Mouse (Mus musculus) hindbrain, embryonic 16.5 days (tissue): ENCODE data around the gene Nme3. TPM values are rescaled to one million over a fixed set of nuclear protein-coding genes. Genes with fewer than 3 reads are reported as not detected.

Source experiments
- ATAC-seq: fragments of 200-750 bp; cut with Nextera tagmentation; 2 replicates; pipeline ENCODE4 v1.8.0; 2017; ENCODE audit warnings: moderate TSS enrichment, moderate library complexity
- H3K27ac ChIP-seq: fragments of 300-500 bp; sonication (generic); 2 replicates; pipeline ENCODE4 v1.5.1; 2014; ENCODE audit warnings: low read depth, mild to moderate bottlenecking, control low read depth, low read length, moderate library complexity
- H3K27me3 ChIP-seq: fragments of 300-500 bp; sonication (generic); replicated peaks from 2 replicates; pipeline ENCODE4 v1.6.1; 2014; ENCODE audit warnings: low read length; ENCODE audit not compliant: control insufficient read depth, insufficient read depth
- H3K36me3 ChIP-seq: fragments of 300-500 bp; sonication (generic); 2 replicates; pipeline ENCODE4 v1.6.1; 2014; ENCODE audit warnings: mild to moderate bottlenecking, low read length, moderate library complexity, mixed read lengths; ENCODE audit not compliant: control insufficient read depth, insufficient read depth
- H3K4me1 ChIP-seq: fragments of 300-500 bp; sonication (generic); 2 replicates; pipeline ENCODE4 v1.6.1; 2014; ENCODE audit warnings: low read depth, low read length; ENCODE audit not compliant: control insufficient read depth, insufficient read depth
- H3K4me2 ChIP-seq: fragments of 300-500 bp; sonication (generic); 2 replicates; pipeline ENCODE4 v1.6.1; 2014; ENCODE audit warnings: mild to moderate bottlenecking, low read length, control low read depth, moderate library complexity
- H3K4me3 ChIP-seq: fragments of 300-500 bp; sonication (generic); 2 replicates; pipeline ENCODE4 v1.5.1; 2014; ENCODE audit warnings: mild to moderate bottlenecking, low read length, control low read depth, moderate library complexity
- H3K9ac ChIP-seq: fragments of 300-500 bp; sonication (generic); 2 replicates; pipeline ENCODE4 v1.6.1; 2014; ENCODE audit warnings: low read depth, mild to moderate bottlenecking, control low read depth, low read length, moderate library complexity
- H3K9me3 ChIP-seq: fragments of 300-500 bp; sonication (generic); 2 replicates; pipeline ENCODE4 v1.6.1; 2014; ENCODE audit warnings: mild to moderate bottlenecking, low read length, moderate library complexity; ENCODE audit not compliant: control insufficient read depth
- WGBS: fragments of 180-500 bp; shearing (Covaris S2); extraction: QIAGEN DNeasy Blood & Tissue Kit; methylation state at CpG from one replicate; pipeline ENCODE4 v1.1.7; 2014; 5-methylcytosine and 5-hydroxymethylcytosine counted together
- polyA plus RNA-seq: library from polyadenylated mRNA; unstranded; fragments of >200 nt; fragmentation: Nextera tagmentation; extraction: Ambion mirVana; gene quantifications from 2 replicates; pipeline ENCODE4 v1.2.1, GENCODE M21; 2015

Gene Nme3
- polyA plus RNA-seq, 1 experiment from 2014 or later: 99.9 TPM

GRCm38 (mm10) chr17:24894995-24895547 is 1.2 kb upstream of the Nme3 start, which contains the start of the genes Eme2 and Mrps34:
Eme2 (minus strand) TSS chr17:24895087.
Mrps34 (plus strand) TSS chr17:24895116.
- peak within 1 kb of the TSS; percentile 88 for H3K27ac ChIP-seq
- peak within 1 kb of the TSS; percentile 73 for H3K4me3 ChIP-seq
- H3K4me2 ChIP-seq: peak within 1 kb of the TSS; percentile 97
- H3K9ac ChIP-seq: peak within 1 kb of the TSS; percentile 90
- H3K27me3 ChIP-seq: no peaks in the 10 kb centered on the region
- peak; percentile 73 for ATAC-seq
- H3K9me3 ChIP-seq: no peaks in the 10 kb centered on the region
- peaks cover 41% of the 10 kb centered on the region for H3K4me1 ChIP-seq
- peaks cover 55% of the 10 kb centered on the region for H3K36me3 ChIP-seq
- 0% methylated on average over 62 of the region's 62 CpGs for WGBS

- peak overlapping the region; percentile 73 for H3K4me3 ChIP-seq
- no peak for ATAC-seq
- peaks cover 57% of the 10 kb centered on the region for H3K36me3 ChIP-seq
- H3K27me3 ChIP-seq: no peaks in the 10 kb centered on the region
- peak overlapping the region; percentile 97 for H3K4me2 ChIP-seq
- H3K9me3 ChIP-seq: no peaks in the 10 kb centered on the region
- WGBS: 7% methylated on average over 23 of the region's 23 CpGs
- peak overlapping the region; percentile 88 for H3K27ac ChIP-seq
- H3K9ac ChIP-seq: peak overlapping the region; percentile 90
- peaks cover 41% of the 10 kb centered on the region for H3K4me1 ChIP-seq
Measured at GRCm38 (mm10) chr17:24895571-24896240, 594 bp upstream of the Nme3 start.

- H3K4me2 ChIP-seq: peak overlapping the region; percentile 97
- peaks cover 41% of the 10 kb centered on the region for H3K4me1 ChIP-seq
- peak overlapping the region; percentile 73 for H3K4me3 ChIP-seq
- peak overlapping the region; percentile 88 for H3K27ac ChIP-seq
- H3K9me3 ChIP-seq: no peaks in the 10 kb centered on the region
- peaks cover 60% of the 10 kb centered on the region for H3K36me3 ChIP-seq
- H3K9ac ChIP-seq: peak overlapping the region; percentile 90
- ATAC-seq: no peak
- WGBS: 19% methylated on average over 11 of the region's 11 CpGs
- H3K27me3 ChIP-seq: no peaks in the 10 kb centered on the region
Measured at GRCm38 (mm10) chr17:24896993-24897269, 631 bp downstream of the Nme3 start.

- Histone ChIP-seq H3K4me2 (peak overlapping the region; percentile 97), H3K4me1 (peaks cover 41% of the 10 kb centered on the region), H3K27me3 (no peaks in the 10 kb centered on the region), H3K4me3 (peak overlapping the region; percentile 73), H3K9ac (peak overlapping the region; percentile 47), H3K9me3 (no peaks in the 10 kb centered on the region), H3K36me3 (peaks cover 61% of the 10 kb centered on the region), H3K27ac (no peak overlapping the region)
- no peak for ATAC-seq
- WGBS: 65% methylated on average over 4 of the region's 4 CpGs
Measured at GRCm38 (mm10) chr17:24897600-24897999, 1.3 kb downstream of the Nme3 start.

- 86% methylated on average over 4 of the region's 4 CpGs for WGBS
- no peaks in the 10 kb centered on the region for H3K9me3 ChIP-seq
- no peak overlapping the region for H3K4me2 ChIP-seq
- peaks cover 37% of the 10 kb centered on the region for H3K4me1 ChIP-seq
- H3K27me3 ChIP-seq: no peaks in the 10 kb centered on the region
- H3K4me3 ChIP-seq: no peak overlapping the region
- H3K36me3 ChIP-seq: peaks cover 58% of the 10 kb centered on the region
- H3K9ac ChIP-seq: peak overlapping the region; percentile 47; the same call in 1 of the 2 replicates
- ATAC-seq: no peak
- H3K27ac ChIP-seq: no peak overlapping the region
Measured at GRCm38 (mm10) chr17:24898041-24898854, 1.9 kb downstream of the Nme3 start.

GRCm38 (mm10) chr17:24899153-24899552 is 2.9 kb downstream of the Nme3 start:
- Histone ChIP-seq H3K36me3 (peaks cover 62% of the 10 kb centered on the region), H3K27me3 (no peaks in the 10 kb centered on the region), H3K9ac (no peak overlapping the region), H3K4me2 (no peak overlapping the region), H3K9me3 (no peaks in the 10 kb centered on the region), H3K27ac (no peak overlapping the region), H3K4me3 (no peak overlapping the region), H3K4me1 (peaks cover 28% of the 10 kb centered on the region)
- ATAC-seq: no peak
- 78% methylated on average over 5 of the region's 5 CpGs for WGBS

- Histone ChIP-seq H3K36me3 (peaks cover 69% of the 10 kb centered on the region), H3K4me1 (peaks cover 25% of the 10 kb centered on the region), H3K4me3 (no peak overlapping the region), H3K9me3 (no peaks in the 10 kb centered on the region), H3K27me3 (no peaks in the 10 kb centered on the region), H3K9ac (no peak overlapping the region), H3K27ac (no peak overlapping the region), H3K4me2 (no peak overlapping the region)
- 94% methylated on average over 6 of the region's 6 CpGs for WGBS
- ATAC-seq: no peak
Measured at GRCm38 (mm10) chr17:24900014-24900413, 3.7 kb downstream of the Nme3 start.

GRCm38 (mm10) chr17:24902124-24902523 is 5.8 kb downstream of the Nme3 start:
- Histone ChIP-seq H3K9ac (no peak overlapping the region), H3K4me3 (no peak overlapping the region), H3K27me3 (no peaks in the 10 kb centered on the region), H3K36me3 (peaks cover 87% of the 10 kb centered on the region), H3K4me2 (no peak overlapping the region), H3K4me1 (peaks cover 13% of the 10 kb centered on the region), H3K27ac (no peak overlapping the region), H3K9me3 (no peaks in the 10 kb centered on the region)
- no peak for ATAC-seq
- 92% methylated on average over 5 of the region's 5 CpGs for WGBS
